Mouse (Mus musculus): Measurements from ENCODE around the gene Rps6kl1. TPM values are rescaled to one million over a fixed set of nuclear protein-coding genes. Genes with fewer than 3 reads are reported as not detected.

The Rps6kl1 gene
- polyA plus RNA-seq, 1 experiment from 2014 or later = 1.1 TPM

DNA sequence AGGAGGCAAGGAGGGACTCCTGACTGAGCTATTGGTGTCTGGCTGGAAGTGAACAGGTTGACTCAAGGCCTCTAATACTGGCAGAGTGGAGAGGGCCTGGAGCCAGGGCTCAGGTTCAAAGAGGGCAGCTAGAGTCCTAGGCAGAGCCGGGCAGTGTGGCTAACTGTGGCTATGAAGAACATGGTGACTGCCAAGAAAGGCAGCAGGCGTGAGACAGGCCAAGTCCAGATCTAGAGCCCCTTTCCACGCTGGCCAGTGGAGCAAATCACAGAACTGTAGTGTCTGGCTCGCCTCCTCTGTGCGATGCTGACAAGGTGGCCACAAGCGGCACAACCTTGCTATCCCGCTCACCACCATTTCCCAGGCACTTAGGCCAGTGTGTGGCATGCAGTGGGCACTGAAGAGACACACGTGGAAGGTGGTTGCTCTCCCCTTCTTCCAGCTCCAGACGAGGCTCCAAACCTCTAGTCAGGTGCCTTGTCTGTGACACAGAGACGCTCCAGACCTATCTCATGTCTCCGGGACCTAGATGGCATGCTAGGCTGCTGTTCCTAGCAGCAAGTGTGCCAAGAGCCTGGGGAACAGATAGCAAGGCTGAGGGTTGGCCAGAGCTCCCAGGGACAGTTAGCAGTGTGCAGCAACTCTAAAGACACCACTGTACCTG lies 19.4 kb upstream of the Rps6kl1 start:
- Histone ChIP-seq H3K9ac (ENCODE audit: low read depth, low read length) (no peak overlapping the region), H3K4me2 (ENCODE audit: low read length) (no peak overlapping the region), H3K4me1 (replicated peaks; ENCODE audit: insufficient read depth, low read length) (no peaks in the 10 kb centered on the region; the same call in 1 of the 2 replicates), H3K4me3 (replicated peaks; ENCODE audit: low read depth, low read length) (no peak overlapping the region), H3K9me3 (replicated peaks; ENCODE audit: low read length) (no peaks in the 10 kb centered on the region), H3K27me3 (ENCODE audit: insufficient read depth, low read length) (no peaks in the 10 kb centered on the region), H3K36me3 (ENCODE audit: insufficient read depth, low read length) (no peaks in the 10 kb centered on the region), H3K27ac (no peak overlapping the region)
- ATAC-seq (replicated peaks; ENCODE audit: low FRiP score, low read depth) = no peak
- TF ChIP-seq CTCF (IDR thresholded peaks at IDR 0.05; ENCODE audit: low read depth) = no peak
- 83% methylated on average over 11 of the region's 11 CpGs for WGBS
- DNase-seq (ENCODE audit: low spot score) = no peak

DNA sequence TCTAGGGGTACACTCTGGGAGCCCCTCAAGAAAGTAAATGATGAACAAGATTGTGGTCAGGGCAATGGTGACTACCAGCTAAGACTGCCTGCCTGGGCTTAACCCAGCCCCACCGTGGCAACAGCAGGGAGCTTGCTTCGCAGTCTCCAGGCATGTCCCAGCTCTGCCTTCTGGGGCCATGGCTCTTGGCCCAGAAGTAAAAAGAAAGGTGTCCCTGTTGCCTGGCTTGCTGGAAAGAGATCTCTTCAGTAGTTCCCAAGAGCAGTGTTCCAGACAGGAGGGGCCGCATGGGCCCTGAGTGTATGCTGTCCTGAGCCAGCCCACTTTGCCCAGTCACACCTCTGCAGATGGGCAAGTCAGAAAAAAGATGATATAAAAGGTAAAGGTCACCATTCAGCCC lies 18.8 kb upstream of the Rps6kl1 start:
- Histone ChIP-seq H3K4me2 (ENCODE audit: low read length) (no peak overlapping the region), H3K9me3 (replicated peaks; ENCODE audit: low read length) (no peaks in the 10 kb centered on the region), H3K36me3 (ENCODE audit: insufficient read depth, low read length) (no peaks in the 10 kb centered on the region), H3K4me3 (replicated peaks; ENCODE audit: low read depth, low read length) (no peak overlapping the region), H3K27ac (no peak overlapping the region), H3K27me3 (ENCODE audit: insufficient read depth, low read length) (no peaks in the 10 kb centered on the region), H3K9ac (ENCODE audit: low read depth, low read length) (no peak overlapping the region), H3K4me1 (replicated peaks; ENCODE audit: insufficient read depth, low read length) (no peaks in the 10 kb centered on the region)
- no peak for TF ChIP-seq CTCF (IDR thresholded peaks at IDR 0.05; ENCODE audit: low read depth)
- ATAC-seq (replicated peaks; ENCODE audit: low FRiP score, low read depth) (no peak), DNase-seq (ENCODE audit: low spot score) (no peak)
- WGBS = 71% methylated on average over 3 of the region's 3 CpGs

DNA sequence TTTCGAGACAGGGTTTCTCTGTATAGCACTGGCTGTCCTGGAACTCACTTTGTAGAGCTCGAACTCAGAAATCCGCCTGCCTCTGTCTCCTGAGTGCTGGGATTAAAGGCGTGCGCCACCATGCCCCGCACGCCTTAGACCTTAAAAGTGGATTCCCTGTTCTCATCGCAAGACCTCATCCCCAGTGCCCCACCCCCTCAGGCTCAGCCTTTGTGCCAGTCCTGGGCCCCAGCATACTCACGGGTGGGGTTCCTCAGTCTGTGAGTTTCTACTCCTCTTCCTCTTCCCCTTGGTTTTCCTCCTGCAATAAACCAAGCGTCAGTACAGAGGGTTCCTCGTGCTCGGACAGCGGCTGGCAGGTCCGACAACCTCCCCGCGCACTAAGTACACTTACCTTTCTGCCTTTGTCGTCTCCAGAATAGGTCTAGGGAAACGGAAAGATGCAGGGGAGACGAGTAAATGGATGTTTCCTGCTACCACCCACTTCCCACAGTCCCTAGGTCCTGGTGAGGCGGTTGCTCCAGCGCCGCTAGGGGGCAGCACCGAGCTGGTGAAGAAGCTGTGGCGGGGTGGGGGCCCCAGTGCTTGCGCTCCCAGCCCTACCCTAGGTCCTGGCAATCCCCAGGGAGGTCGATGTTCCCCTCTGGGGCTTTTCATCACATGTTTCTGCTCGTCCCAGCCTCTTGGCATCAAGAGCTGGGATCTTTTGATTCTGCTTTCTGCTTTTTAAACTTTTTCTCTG lies 18.2 kb upstream of the Rps6kl1 start:
- H3K36me3 ChIP-seq (ENCODE audit: insufficient read depth, low read length) = no peaks in the 10 kb centered on the region
- no peak overlapping the region for H3K27ac ChIP-seq
- peak; percentile 70 for ATAC-seq (replicated peaks; ENCODE audit: low FRiP score, low read depth)
- TF ChIP-seq CTCF (IDR thresholded peaks at IDR 0.05; ENCODE audit: low read depth) = peak; percentile 96
- no peaks in the 10 kb centered on the region for H3K27me3 ChIP-seq (ENCODE audit: insufficient read depth, low read length)
- 0 out of 2 replicates have a peak overlapping the region, but pooled peaks have one; percentile 31 for H3K9ac ChIP-seq (ENCODE audit: low read depth, low read length)
- H3K9me3 ChIP-seq (replicated peaks; ENCODE audit: low read length) = no peaks in the 10 kb centered on the region
- WGBS = 34% methylated on average over 27 of the region's 27 CpGs
- no peaks in the 10 kb centered on the region for H3K4me1 ChIP-seq (replicated peaks; ENCODE audit: insufficient read depth, low read length)
- no peak overlapping the region for H3K4me3 ChIP-seq (replicated peaks; ENCODE audit: low read depth, low read length)
- peak overlapping the region; percentile 44 for H3K4me2 ChIP-seq (ENCODE audit: low read length)
- peak; percentile 90 for DNase-seq (ENCODE audit: low spot score)

GRCm38 (mm10) chr12:85166631-85167030 lies 15.6 kb upstream of the Rps6kl1 start:
- WGBS = 76% methylated on average over 9 of the region's 9 CpGs
- H3K9ac ChIP-seq (ENCODE audit: low read depth, low read length) = no peak overlapping the region

DNA sequence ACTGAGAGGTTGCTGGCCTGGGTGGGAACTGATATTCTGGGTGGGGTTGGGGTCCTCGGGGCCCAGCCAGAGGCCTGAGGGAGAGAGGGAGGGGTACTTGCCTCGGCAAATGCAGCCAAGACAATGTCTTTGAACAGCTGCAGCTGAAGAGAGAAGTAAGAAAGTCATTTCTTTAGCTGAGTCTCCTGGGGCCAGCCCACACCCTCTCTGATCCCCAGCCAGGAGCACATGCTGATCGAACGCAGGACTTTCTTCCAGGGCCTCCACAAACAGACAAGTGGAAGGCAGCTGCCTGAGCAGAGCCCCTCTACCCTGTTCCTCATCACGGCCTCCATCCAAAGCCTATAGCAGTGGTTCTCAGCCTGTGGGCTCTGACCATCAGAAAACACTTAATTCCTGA lies 13.9 kb upstream of the Rps6kl1 start:
- Histone ChIP-seq H3K27me3 (ENCODE audit: insufficient read depth, low read length) (no peaks in the 10 kb centered on the region), H3K4me1 (replicated peaks; ENCODE audit: insufficient read depth, low read length) (no peaks in the 10 kb centered on the region), H3K9me3 (replicated peaks; ENCODE audit: low read length) (no peaks in the 10 kb centered on the region), H3K36me3 (ENCODE audit: insufficient read depth, low read length) (no peaks in the 10 kb centered on the region), H3K27ac (no peak overlapping the region), H3K4me2 (ENCODE audit: low read length) (no peak overlapping the region), H3K4me3 (replicated peaks; ENCODE audit: low read depth, low read length) (no peak overlapping the region), H3K9ac (ENCODE audit: low read depth, low read length) (no peak overlapping the region)
- no peak for DNase-seq (ENCODE audit: low spot score)
- TF ChIP-seq CTCF (IDR thresholded peaks at IDR 0.05; ENCODE audit: low read depth) = no peak
- 79% methylated on average over 5 of the region's 5 CpGs for WGBS
- ATAC-seq (replicated peaks; ENCODE audit: low FRiP score, low read depth) = no peak

More at GRCm38 (mm10) chr12:85166631-85167030, 15.6 kb upstream of the Rps6kl1 start:
- H3K27me3 ChIP-seq (ENCODE audit: insufficient read depth, low read length) = no peaks in the 10 kb centered on the region
- H3K4me2 ChIP-seq (ENCODE audit: low read length) = no peak overlapping the region
- no peaks in the 10 kb centered on the region for H3K9me3 ChIP-seq (replicated peaks; ENCODE audit: low read length)
- no peak for TF ChIP-seq CTCF (IDR thresholded peaks at IDR 0.05; ENCODE audit: low read depth)
- no peaks in the 10 kb centered on the region for H3K4me1 ChIP-seq (replicated peaks; ENCODE audit: insufficient read depth, low read length)
- no peak overlapping the region for H3K27ac ChIP-seq
- no peak; the same call in 1 of the 2 replicates for ATAC-seq (replicated peaks; ENCODE audit: low FRiP score, low read depth)
- no peak for DNase-seq (ENCODE audit: low spot score)
- no peak overlapping the region for H3K4me3 ChIP-seq (replicated peaks; ENCODE audit: low read depth, low read length)
- no peaks in the 10 kb centered on the region for H3K36me3 ChIP-seq (ENCODE audit: insufficient read depth, low read length)

DNA sequence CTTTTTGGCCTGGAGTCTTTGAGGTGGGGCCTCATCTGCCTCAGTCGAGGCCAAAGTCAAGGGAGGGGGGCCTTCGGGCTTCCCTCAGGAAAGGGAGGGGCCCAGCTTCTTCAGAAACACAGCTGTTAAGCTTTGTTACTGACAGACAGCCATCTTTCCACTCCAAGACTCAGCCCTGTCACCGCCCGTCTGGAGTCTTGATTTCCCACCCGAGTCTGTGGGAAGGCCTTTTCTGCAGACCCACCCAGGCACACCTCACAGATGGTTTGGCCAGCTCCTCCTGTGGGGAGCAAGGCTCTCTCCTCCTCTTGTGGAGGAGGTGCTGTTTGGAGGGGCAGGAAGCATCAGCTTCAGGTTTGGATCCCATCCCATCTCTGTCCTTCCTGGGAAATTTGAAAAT lies 8.5 kb upstream of the Rps6kl1 start:
- DNase-seq (ENCODE audit: low spot score) (no peak), ATAC-seq (replicated peaks; ENCODE audit: low FRiP score, low read depth) (no peak)
- Histone ChIP-seq H3K4me1 (replicated peaks; ENCODE audit: insufficient read depth, low read length) (no peaks in the 10 kb centered on the region), H3K27me3 (ENCODE audit: insufficient read depth, low read length) (no peaks in the 10 kb centered on the region), H3K4me3 (replicated peaks; ENCODE audit: low read depth, low read length) (no peak overlapping the region), H3K27ac (no peak overlapping the region), H3K9me3 (replicated peaks; ENCODE audit: low read length) (no peaks in the 10 kb centered on the region), H3K36me3 (ENCODE audit: insufficient read depth, low read length) (no peaks in the 10 kb centered on the region), H3K9ac (ENCODE audit: low read depth, low read length) (no peak overlapping the region), H3K4me2 (ENCODE audit: low read length) (no peak overlapping the region)
- WGBS = 61% methylated on average over 5 of the region's 5 CpGs
- no peak for TF ChIP-seq CTCF (IDR thresholded peaks at IDR 0.05; ENCODE audit: low read depth)

All from kidney, postnatal 0 days (tissue).